Mouse (Mus musculus) right cerebral cortex, postnatal 25 days (tissue): ENCODE measurements around the gene Nhlrc2.

ENCODE experiments used
- DNase-seq: peaks from one replicate; pipeline ENCODE4 v3.0.0; 2022

Gene Nhlrc2

GRCm38 (mm10) chr19:56565358-56565757, 17.3 kb downstream of the Nhlrc2 start:
- no peak for DNase-seq

GRCm38 (mm10) chr19:56566041-56566440, 18.0 kb downstream of the Nhlrc2 start:
- DNase-seq = peak; percentile 37

GRCm38 (mm10) chr19:56566940-56567339, 18.9 kb downstream of the Nhlrc2 start:
- DNase-seq = no peak

- no peak for DNase-seq
These were observed 22.7 kb downstream of the Nhlrc2 start for GRCm38 (mm10) chr19:56570781-56571180.

- DNase-seq = no peak
These were observed 23.2 kb downstream of the Nhlrc2 start for GRCm38 (mm10) chr19:56571234-56571633.

- DNase-seq = no peak
These were observed 23.9 kb downstream of the Nhlrc2 start for GRCm38 (mm10) chr19:56571913-56572312.

- DNase-seq = peak; percentile 49
These were observed 25.1 kb downstream of the Nhlrc2 start for GRCm38 (mm10) chr19:56573184-56573583.

- no peak for DNase-seq
These were observed 29.7 kb downstream of the Nhlrc2 start for GRCm38 (mm10) chr19:56577801-56578200.

GRCm38 (mm10) chr19:56581981-56582380, 33.9 kb downstream of the Nhlrc2 start:
- no peak for DNase-seq

GRCm38 (mm10) chr19:56583785-56584184, 35.7 kb downstream of the Nhlrc2 start:
- DNase-seq = no peak

- DNase-seq = no peak
These were observed 36.2 kb downstream of the Nhlrc2 start for GRCm38 (mm10) chr19:56584288-56584687.

GRCm38 (mm10) chr19:56586320-56586719, 38.3 kb downstream of the Nhlrc2 start:
- DNase-seq = no peak

- peak; percentile 72 for DNase-seq
These were observed 40.2 kb downstream of the Nhlrc2 start for GRCm38 (mm10) chr19:56588205-56588626.

- DNase-seq = no peak
These were observed 40.9 kb downstream of the Nhlrc2 start for GRCm38 (mm10) chr19:56589008-56589407.

- no peak for DNase-seq
These were observed 41.4 kb downstream of the Nhlrc2 start for GRCm38 (mm10) chr19:56589455-56589854.

- DNase-seq = no peak
These were observed 42.2 kb downstream of the Nhlrc2 start for GRCm38 (mm10) chr19:56590250-56590649.

- DNase-seq = no peak
These were observed 44.4 kb downstream of the Nhlrc2 start for GRCm38 (mm10) chr19:56592472-56592871.

- DNase-seq = no peak
These were observed 51.9 kb downstream of the Nhlrc2 start for GRCm38 (mm10) chr19:56599996-56600395.

GRCm38 (mm10) chr19:56600797-56601196, 52.7 kb downstream of the Nhlrc2 start:
- DNase-seq = no peak

- DNase-seq = no peak
These were observed 53.9 kb downstream of the Nhlrc2 start for GRCm38 (mm10) chr19:56601901-56602347.

GRCm38 (mm10) chr19:56608946-56609345, 60.9 kb downstream of the Nhlrc2 start:
- no peak for DNase-seq

GRCm38 (mm10) chr19:56614131-56614530, 66.1 kb downstream of the Nhlrc2 start:
- no peak for DNase-seq

- peak; percentile 53 for DNase-seq
These were observed 70.8 kb downstream of the Nhlrc2 start for GRCm38 (mm10) chr19:56618845-56619244.

GRCm38 (mm10) chr19:56619546-56619945, 71.5 kb downstream of the Nhlrc2 start:
- DNase-seq = no peak

- no peak for DNase-seq
These were observed 73.8 kb downstream of the Nhlrc2 start for GRCm38 (mm10) chr19:56621876-56622275.
